ENCODE assay signal across 28 mouse cellular contexts in the genomic region with DNA sequence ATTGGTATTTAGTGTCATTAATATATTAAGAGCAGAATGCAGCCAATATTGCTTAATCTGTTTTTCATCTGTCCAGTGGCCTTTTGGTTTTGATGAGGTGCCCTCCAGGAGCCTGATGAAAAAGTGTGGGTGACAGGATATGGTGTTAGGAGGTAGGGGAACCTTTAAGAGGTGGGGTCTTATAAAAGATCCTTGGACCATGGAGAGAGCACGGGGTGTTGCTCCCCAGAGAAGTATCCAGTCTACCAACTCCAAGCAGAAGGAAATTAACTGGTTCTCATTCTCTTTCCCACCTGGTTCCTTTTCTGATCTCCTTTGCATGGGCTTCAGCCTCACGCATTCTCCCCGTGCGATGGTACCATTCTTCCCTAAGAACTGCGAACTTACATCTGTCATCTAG.
"Had no signal": no experiment of that assay in that cellular context is flagged by ENCODE, and none has a peak within 500 bp of the region (broad histone marks: within the 10 kb centered on the region; RNA-seq: fewer than 3 reads in every experiment).

No protein-coding gene starts in this region.

- H3K9me3 ChIP-seq: heart, embryonic 15.5 days; hindbrain, embryonic 10.5 days; hindbrain, embryonic 12.5 days; hindbrain, embryonic 13.5 days; hindbrain, embryonic 15.5 days; intestine, embryonic 15.5 days; kidney, embryonic 15.5 days had no signal

- H3K27me3 ChIP-seq: heart, embryonic 12.5 days; heart, embryonic 13.5 days; heart, embryonic 15.5 days; hindbrain, embryonic 12.5 days; hindbrain, embryonic 13.5 days; hindbrain, embryonic 15.5 days; intestine, embryonic 15.5 days; kidney, embryonic 15.5 days had no signal

- DNase-seq: heart, postnatal 14 days; heart, postnatal 4 days; kidney, adult 11 months; kidney, adult 18-20 months; kidney, adult 2 months; kidney, adult 8-10 months; kidney, adult 9 months; kidney, postnatal 10 days; kidney, postnatal 14 days; kidney, postnatal 25 days; kidney, postnatal 36 days; kidney, postnatal 4 days; layer of hippocampus, adult 9-11 months; layer of hippocampus, postnatal 36 days had no signal

- H3K4me3 ChIP-seq: heart, embryonic 12.5 days; heart, embryonic 13.5 days; heart, embryonic 15.5 days; hindbrain, embryonic 10.5 days; hindbrain, embryonic 12.5 days; hindbrain, embryonic 13.5 days; hindbrain, embryonic 15.5 days; intestine, embryonic 15.5 days; kidney, embryonic 15.5 days; layer of hippocampus, adult 2 months; left cerebral cortex, adult 2 months had no signal

- H3K4me1 ChIP-seq: heart, embryonic 15.5 days; hindbrain, embryonic 12.5 days; hindbrain, embryonic 13.5 days; intestine, embryonic 15.5 days had no signal

- H3K27ac ChIP-seq: heart, embryonic 13.5 days; heart, embryonic 15.5 days; hindbrain, embryonic 10.5 days; hindbrain, embryonic 12.5 days; hindbrain, embryonic 13.5 days; hindbrain, embryonic 14.5 days; hindbrain, embryonic 15.5 days; hindbrain, postnatal 0 days; intestine, embryonic 15.5 days; kidney, embryonic 15.5 days; kidney, postnatal 0 days; left cerebral cortex, adult 2 months had no signal

- H3K36me3 ChIP-seq: heart, embryonic 12.5 days; heart, embryonic 13.5 days; heart, embryonic 15.5 days; hindbrain, embryonic 10.5 days; hindbrain, embryonic 12.5 days; hindbrain, embryonic 13.5 days; hindbrain, embryonic 15.5 days; intestine, embryonic 15.5 days; kidney, embryonic 15.5 days had no signal
